Mouse (Mus musculus) midbrain, embryonic 13.5 days (tissue): ENCODE results near the gene Mogat2. TPM values are rescaled to one million over a fixed set of nuclear protein-coding genes. Genes with fewer than 3 reads are reported as not detected.

ENCODE experiments used
- ATAC-seq: fragments of 200-750 bp; cut with Nextera tagmentation; 2 replicates; pipeline ENCODE4 v1.8.0; 2017; ENCODE audit warnings: mild to moderate bottlenecking, moderate TSS enrichment, moderate library complexity
- H3K27ac ChIP-seq: fragments of 300-500 bp; sonication (generic); 2 replicates; pipeline ENCODE4 v1.5.1; 2015; ENCODE audit warnings: inconsistent platforms, mild to moderate bottlenecking, moderate library complexity
- H3K27me3 ChIP-seq: fragments of 300-500 bp; sonication (generic); 2 replicates; pipeline ENCODE4 v1.6.1; 2015; ENCODE audit warnings: mild to moderate bottlenecking, inconsistent platforms
- H3K36me3 ChIP-seq: fragments of 300-500 bp; sonication (generic); 2 replicates; pipeline ENCODE4 v1.6.1; 2015; ENCODE audit warnings: mild to moderate bottlenecking, inconsistent platforms
- H3K4me1 ChIP-seq: fragments of 300-500 bp; sonication (generic); replicated peaks from 2 replicates; pipeline ENCODE4 v1.6.1; 2015; ENCODE audit warnings: inconsistent platforms
- H3K4me2 ChIP-seq: fragments of 300-500 bp; sonication (generic); replicated peaks from 2 replicates; pipeline ENCODE4 v1.6.1; 2015; ENCODE audit warnings: moderate library complexity, mild to moderate bottlenecking, inconsistent platforms
- H3K4me3 ChIP-seq: fragments of 300-500 bp; sonication (generic); replicated peaks from 2 replicates; pipeline ENCODE4 v1.5.1; 2015; ENCODE audit warnings: mild to moderate bottlenecking, inconsistent platforms
- H3K9ac ChIP-seq: fragments of 300-500 bp; sonication (generic); replicated peaks from 2 replicates; pipeline ENCODE4 v1.6.1; 2015; ENCODE audit warnings: mild to moderate bottlenecking, inconsistent platforms
- H3K9me3 ChIP-seq: fragments of 300-500 bp; sonication (generic); 2 replicates; pipeline ENCODE4 v1.6.1; 2016; ENCODE audit warnings: mild to moderate bottlenecking, inconsistent platforms
- WGBS: fragments of 180-500 bp; shearing (Covaris S2); methylation state at CpG from one replicate; pipeline ENCODE4 v1.1.7; 2015; 5-methylcytosine and 5-hydroxymethylcytosine counted together
- polyA plus RNA-seq: library from polyadenylated mRNA; unstranded; fragments of >200 nt; fragmentation: Nextera tagmentation; extraction: Ambion mirVana; gene quantifications from 2 replicates; pipeline ENCODE4 v1.2.1, GENCODE M21; 2015

Mogat2 gene
- polyA plus RNA-seq, 1 experiment from 2014 or later = 3.0 TPM

- no peaks in the 10 kb centered on the region for H3K9me3 ChIP-seq
- H3K27ac ChIP-seq = no peak overlapping the region
- no peak overlapping the region for H3K4me3 ChIP-seq
- no peaks in the 10 kb centered on the region for H3K4me1 ChIP-seq
- no peaks in the 10 kb centered on the region for H3K36me3 ChIP-seq
- no peaks in the 10 kb centered on the region for H3K27me3 ChIP-seq
- no peak overlapping the region for H3K4me2 ChIP-seq
- no peak for ATAC-seq
- 74% methylated on average over 10 of the region's 10 CpGs for WGBS
- no peak overlapping the region for H3K9ac ChIP-seq
Observed at GRCm38 (mm10) chr7:99171730-99172463, 66.5 kb downstream of the Mogat2 start.

GRCm38 (mm10) chr7:99170519-99170918 lies 67.9 kb downstream of the Mogat2 start:
- H3K27me3 ChIP-seq = no peaks in the 10 kb centered on the region
- ATAC-seq = no peak
- no peaks in the 10 kb centered on the region for H3K9me3 ChIP-seq
- no peak overlapping the region for H3K9ac ChIP-seq
- H3K36me3 ChIP-seq = no peaks in the 10 kb centered on the region
- no peaks in the 10 kb centered on the region for H3K4me1 ChIP-seq
- no peak overlapping the region for H3K27ac ChIP-seq
- H3K4me3 ChIP-seq = no peak overlapping the region
- H3K4me2 ChIP-seq = no peak overlapping the region
- WGBS = 91% methylated on average over 6 of the region's 6 CpGs

GRCm38 (mm10) chr7:99169717-99170403 lies 68.6 kb downstream of the Mogat2 start:
- Histone ChIP-seq H3K27me3 (no peaks in the 10 kb centered on the region), H3K36me3 (no peaks in the 10 kb centered on the region), H3K9ac (no peak overlapping the region), H3K4me2 (no peak overlapping the region), H3K27ac (no peak overlapping the region), H3K4me1 (no peaks in the 10 kb centered on the region), H3K9me3 (no peaks in the 10 kb centered on the region), H3K4me3 (no peak overlapping the region)
- ATAC-seq = no peak
- 91% methylated on average over 9 of the region's 9 CpGs for WGBS

Other genes starting within 250 kb of the Mogat2 start
- gene Uvrag, start 97.5 kb downstream of the Mogat2 start, polyA plus RNA-seq = 13.1 and 16.3 TPM in 2 replicates
- gene Dgat2, start 55.9 kb downstream of the Mogat2 start, polyA plus RNA-seq = 11.1 and 12.8 TPM in 2 replicates
- gene Map6, start 28.8 kb upstream of the Mogat2 start, polyA plus RNA-seq = 102 and 106 TPM in 2 replicates
- gene Serpinh1, start 114.6 kb upstream of the Mogat2 start, polyA plus RNA-seq = 244 and 284 TPM in 2 replicates
- gene Gdpd5, start 142.8 kb upstream of the Mogat2 start, polyA plus RNA-seq = 42.5 and 46.4 TPM in 2 replicates
- 9.0 and 17.2 TPM in 2 replicates for gene Klhl35, start 227.4 kb upstream of the Mogat2 start, polyA plus RNA-seq
- gene Rps3, start 245.1 kb upstream of the Mogat2 start, polyA plus RNA-seq = 531 and 554 TPM in 2 replicates